In genomic region chr9:65161881-65162280, GRCm38 (mm10) we compare ENCODE assay signal across 10 mouse cellular contexts. TPM values are rescaled to one million over a fixed set of nuclear protein-coding genes. Genes with fewer than 3 reads are reported as not detected.
A peak's percentile ranks its signal among the peaks of the same experiment; 100 is the strongest.
DNase-seq lines count a peak whose midpoint lies in the region; ATAC-seq lines count a peak whose summit lies in the region.
"Had no signal": no experiment of that assay in that cellular context is flagged by ENCODE, and none has a peak within 500 bp of the region (broad histone marks: within the 10 kb centered on the region; RNA-seq: fewer than 3 reads in every experiment).

No protein-coding gene starts in this region.

- WGBS in forebrain, embryonic 12.5 days, result 5% methylated on average over 8 of the region's 8 CpGs
- 11% methylated on average over 8 of the region's 8 CpGs for WGBS in hindbrain, embryonic 10.5 days
- 4% methylated on average over 8 of the region's 8 CpGs for WGBS in midbrain, embryonic 10.5 days
- WGBS in neural tube, embryonic 13.5 days, result 14% methylated on average over 8 of the region's 8 CpGs

- H3K4me1 ChIP-seq in forebrain, embryonic 12.5 days, result peaks cover 91% of the 10 kb centered on the region
- peaks cover 97% of the 10 kb centered on the region for H3K4me1 ChIP-seq in hindbrain, embryonic 10.5 days (replicated peaks)
- H3K4me1 ChIP-seq in midbrain, embryonic 10.5 days, result peaks cover 100% of the 10 kb centered on the region
- H3K4me1 ChIP-seq in neural tube, embryonic 13.5 days (replicated peaks), result peaks cover 85% of the 10 kb centered on the region

- peak overlapping the region; percentile 32; the same call in 1 of the 2 replicates for H3K4me3 ChIP-seq in forebrain, embryonic 12.5 days (replicated peaks)
- peak overlapping the region; percentile 52 for H3K4me3 ChIP-seq in hindbrain, embryonic 10.5 days
- peak overlapping the region; percentile 50 for H3K4me3 ChIP-seq in midbrain, embryonic 10.5 days
- H3K4me3 ChIP-seq in neural tube, embryonic 13.5 days, result peak overlapping the region; percentile 43; the same call in 1 of the 2 replicates

- DNase-seq in hindbrain, embryonic 10.5 days (ENCODE audit: low spot score), result no peak
- peak; percentile 51 for DNase-seq in midbrain, embryonic 10.5 days (ENCODE audit: low spot score)
- no peak for DNase-seq in testis, postnatal 14 days (ENCODE audit: low spot score)
- no peak for DNase-seq in testis, postnatal 10 days (ENCODE audit: low spot score)
- no peak for DNase-seq in gastrocnemius, postnatal 4 days (ENCODE audit: low spot score in 2 of 2)
- DNase-seq: cerebellum, adult 9-10 months; heart, adult 11 months; kidney, adult 11 months had no signal

- 0 out of 2 replicates have a peak overlapping the region, but pooled peaks have one; percentile 65 for H3K9ac ChIP-seq in forebrain, embryonic 12.5 days
- peak overlapping the region; percentile 72; the same call in 1 of the 2 replicates for H3K9ac ChIP-seq in neural tube, embryonic 13.5 days

- no peaks in the 10 kb centered on the region for H3K27me3 ChIP-seq in forebrain, embryonic 12.5 days
- H3K27me3 ChIP-seq in hindbrain, embryonic 10.5 days (ENCODE audit: insufficient read depth, poor library complexity, severe bottlenecking), result peaks cover 6% of the 10 kb centered on the region; the same call in 1 of the 2 replicates
- no peaks in the 10 kb centered on the region for H3K27me3 ChIP-seq in midbrain, embryonic 10.5 days (ENCODE audit: low read depth, poor library complexity, severe bottlenecking)
- H3K27me3 ChIP-seq in neural tube, embryonic 13.5 days, result no peaks in the 10 kb centered on the region

- H3K36me3 ChIP-seq in forebrain, embryonic 12.5 days (replicated peaks), result peaks cover 13% of the 10 kb centered on the region
- H3K36me3 ChIP-seq in hindbrain, embryonic 10.5 days, result peaks cover 67% of the 10 kb centered on the region
- peaks cover 65% of the 10 kb centered on the region for H3K36me3 ChIP-seq in midbrain, embryonic 10.5 days
- no peaks in the 10 kb centered on the region for H3K36me3 ChIP-seq in neural tube, embryonic 13.5 days

- no peak for ATAC-seq in forebrain, embryonic 12.5 days (ENCODE audit: low FRiP score)
- ATAC-seq in neural tube, embryonic 13.5 days (ENCODE audit: low read depth), result no peak

- H3K27ac ChIP-seq in forebrain, embryonic 12.5 days, result peak overlapping the region; percentile 97
- H3K27ac ChIP-seq in hindbrain, embryonic 10.5 days, result peak overlapping the region; percentile 97
- H3K27ac ChIP-seq in midbrain, embryonic 10.5 days (replicated peaks), result peak overlapping the region; percentile 94
- peak overlapping the region; percentile 85 for H3K27ac ChIP-seq in neural tube, embryonic 13.5 days (replicated peaks)

- H3K9me3 ChIP-seq in forebrain, embryonic 12.5 days, result no peaks in the 10 kb centered on the region
- H3K9me3 ChIP-seq in hindbrain, embryonic 10.5 days, result no peaks in the 10 kb centered on the region
- H3K9me3 ChIP-seq in midbrain, embryonic 10.5 days (replicated peaks), result no peaks in the 10 kb centered on the region
- no peaks in the 10 kb centered on the region for H3K9me3 ChIP-seq in neural tube, embryonic 13.5 days

- peak overlapping the region; percentile 71 for H3K4me2 ChIP-seq in forebrain, embryonic 12.5 days
- peak overlapping the region; percentile 74 for H3K4me2 ChIP-seq in neural tube, embryonic 13.5 days

RNA-seq across cellular contexts. Expression of gene Igdcc3, which starts 20.9 kb away (rescaled TPM):
- 40.0 and 40.8 TPM in 2 replicates for polyA plus RNA-seq in forebrain, embryonic 12.5 days (2016; fragmentation: Nextera tagmentation; extraction: Ambion mirVana)
- 218 and 357 TPM in 2 replicates for polyA plus RNA-seq in hindbrain, embryonic 10.5 days (2016; fragmentation: Nextera tagmentation; extraction: Ambion mirVana)
- 334 and 450 TPM in 2 replicates for polyA plus RNA-seq in midbrain, embryonic 10.5 days (2016; fragmentation: Nextera tagmentation; extraction: Ambion mirVana)
- 12.3 and 12.9 TPM in 2 replicates for polyA plus RNA-seq in neural tube, embryonic 13.5 days (2015; fragmentation: Nextera tagmentation; extraction: Ambion mirVana)
- total RNA-seq in gastrocnemius, postnatal 4 days (2021), result under 1 TPM; 0.88 to 0.91 TPM

RNA-seq across cellular contexts. Expression of gene Parp16, which starts 33.3 kb away (rescaled TPM):
- 5.7 and 5.9 TPM in 2 replicates for polyA plus RNA-seq in forebrain, embryonic 12.5 days (2016; fragmentation: Nextera tagmentation; extraction: Ambion mirVana)
- 7.7 and 8.0 TPM in 2 replicates for polyA plus RNA-seq in hindbrain, embryonic 10.5 days (2016; fragmentation: Nextera tagmentation; extraction: Ambion mirVana)
- polyA plus RNA-seq in midbrain, embryonic 10.5 days (2016; fragmentation: Nextera tagmentation; extraction: Ambion mirVana), result 7.2 and 7.9 TPM in 2 replicates
- polyA plus RNA-seq in neural tube, embryonic 13.5 days (2015; fragmentation: Nextera tagmentation; extraction: Ambion mirVana), result 5.4 and 6.8 TPM in 2 replicates
- 1 to 10 TPM; 8.3 to 9.1 TPM for total RNA-seq in gastrocnemius, postnatal 4 days (2021)
